Comparison of ENCODE assay signal across 8 mouse cellular contexts in genomic region chr2:30722263-30723050, GRCm38 (mm10).
DNase-seq lines count a peak whose midpoint lies in the region; TF ChIP-seq lines count a peak whose summit lies in the region.

No protein-coding gene starts in this region.

- H3K27ac ChIP-seq in spleen, adult 2 months (ENCODE audit: insufficient read depth, low read length), result peak overlapping the region; percentile 6; the same call in 1 of the 2 replicates

- TF ChIP-seq POLR2A in spleen, adult 2 months (IDR thresholded peaks at IDR 0.05; ENCODE audit: low read depth, low read length), result no peak

- H3K36me3 ChIP-seq in spleen, adult 2 months (ENCODE audit: control insufficient read depth, insufficient read depth, low read length), result no peaks in the 10 kb centered on the region

- peak; percentile 23 for DNase-seq in cerebellum, adult 11 months
- no peak for DNase-seq in cerebellum, adult 8-10 months
- DNase-seq in spleen, adult 2 months (ENCODE audit: low read depth in 1 of 2, low spot score in 2 of 2), result no peak
- no peak for DNase-seq in spleen, adult 18-20 months
- peak; percentile 34 to 55 for DNase-seq in kidney, postnatal 4 days
- DNase-seq in urinary bladder, postnatal 10 days (ENCODE audit: low spot score), result no peak
- DNase-seq in frontal cortex, postnatal 25 days (ENCODE audit: low spot score in 2 of 2), result no peak
- DNase-seq in adrenal gland, postnatal 4 days (ENCODE audit: low spot score in 2 of 2), result no peak

- peaks cover 7% of the 10 kb centered on the region for H3K27me3 ChIP-seq in spleen, adult 2 months (ENCODE audit: control insufficient read depth, insufficient read depth, low read length)

- no peak for TF ChIP-seq CTCF in spleen, adult 2 months (IDR thresholded peaks at IDR 0.05; ENCODE audit: extremely low read depth, insufficient read depth, insufficient read length, insufficient replicate concordance)

- no peak overlapping the region for H3K4me3 ChIP-seq in spleen, adult 2 months (ENCODE audit: extremely low read depth, insufficient read depth, insufficient read length)

- WGBS in spleen, adult 2 months, result 83% methylated on average over 7 of the region's 7 CpGs

- H3K4me1 ChIP-seq in spleen, adult 2 months (ENCODE audit: control insufficient read depth, insufficient read depth, insufficient read length), result peaks cover 13% of the 10 kb centered on the region; the same call in 1 of the 2 replicates

Comparison
In these comparisons a context has a peak if more than half of its experiments do, and no peak if none do; other contexts are left out.
1. DNase-seq: peak in cerebellum, adult 11 months (single experiment) and kidney, postnatal 4 days (2 of 2); none in cerebellum, adult 8-10 months (single experiment), spleen, adult 2 months (0 of 2), spleen, adult 18-20 months (0 of 2), urinary bladder, postnatal 10 days (single experiment), frontal cortex, postnatal 25 days (0 of 2) and adrenal gland, postnatal 4 days (0 of 2).